Mouse (Mus musculus) naive thymus-derived CD4-positive, alpha-beta T cell, adult 2 months (primary cell): ENCODE measurements around the gene Mpped2.

ENCODE experiments used
- DNase-seq: peaks from one replicate; pipeline ENCODE4 v3.0.0-alpha.2; 2011; ENCODE audit warnings: low read depth

Mpped2 gene

GRCm38 (mm10) chr2:106855623-106856350, 162.7 kb downstream of the Mpped2 start:
- no peak for DNase-seq

DNA sequence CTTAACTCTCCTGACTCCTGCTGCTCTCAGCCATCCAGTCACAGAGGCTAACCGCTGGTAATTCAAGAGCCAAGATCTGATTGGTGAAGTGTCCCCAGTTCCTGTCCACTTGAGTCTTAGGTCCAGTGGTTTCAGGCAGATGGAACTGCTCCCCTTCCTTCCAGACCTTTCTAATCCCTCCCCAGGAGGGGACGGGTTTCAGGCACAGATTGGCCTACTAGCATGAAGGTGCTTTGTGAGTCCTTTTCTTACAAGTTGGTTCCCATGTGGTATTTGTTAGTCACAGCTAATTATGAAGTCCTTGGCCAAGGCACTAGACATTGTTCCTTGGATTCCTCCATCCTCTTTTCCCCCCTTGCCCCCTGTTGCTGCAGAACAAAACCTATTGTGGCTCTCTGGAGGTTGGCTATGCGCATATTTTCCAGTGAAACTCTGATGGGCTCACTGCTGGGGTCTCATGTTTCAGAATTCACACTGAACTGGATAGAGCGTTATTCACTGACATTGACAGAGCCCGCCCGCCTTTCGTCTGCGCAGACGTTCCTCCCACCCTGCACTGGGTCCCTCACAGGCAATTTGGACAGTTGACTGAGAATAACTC, 163.4 kb downstream of the Mpped2 start:
- no peak for DNase-seq

DNA sequence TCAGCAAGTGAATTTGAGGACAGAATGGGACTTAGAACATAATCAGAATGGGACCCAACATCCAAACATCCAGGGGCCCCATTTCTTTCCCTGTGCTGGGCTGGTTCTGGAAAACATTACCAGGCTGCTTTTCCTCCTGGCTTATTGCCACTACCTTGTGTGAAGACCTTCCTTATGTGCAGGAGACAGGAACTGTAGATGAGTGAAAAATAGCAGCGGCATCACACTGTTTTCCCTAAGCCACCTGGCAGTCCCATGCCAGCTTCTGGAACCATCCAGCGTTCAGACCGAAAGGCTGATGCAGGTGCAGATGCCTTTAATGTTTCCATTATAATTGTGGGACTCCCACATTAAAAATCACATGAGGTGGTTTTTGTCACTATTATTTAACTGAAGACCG, 164.2 kb downstream of the Mpped2 start:
- no peak for DNase-seq

DNA sequence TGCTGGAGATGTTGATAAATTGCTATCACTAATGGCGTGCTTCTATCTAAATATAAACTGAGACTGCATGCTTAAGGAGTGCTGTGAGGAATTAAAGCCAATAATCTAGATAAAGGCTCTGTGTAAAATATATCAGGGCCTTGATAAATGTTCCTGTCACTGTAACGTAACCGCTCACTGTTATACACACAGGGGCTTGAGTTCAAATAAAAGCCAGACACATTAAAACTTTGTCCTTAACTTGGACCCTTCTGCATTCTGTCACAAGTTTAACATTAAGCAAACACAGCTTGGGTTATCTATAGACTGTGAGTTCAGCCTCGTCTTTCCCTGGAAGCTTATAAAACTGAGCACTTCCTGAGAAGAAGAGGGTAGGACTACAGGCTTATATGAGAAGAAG, 164.6 kb downstream of the Mpped2 start:
- no peak for DNase-seq

- no peak for DNase-seq
These were observed 168.0 kb downstream of the Mpped2 start for GRCm38 (mm10) chr2:106860856-106861679.

DNA sequence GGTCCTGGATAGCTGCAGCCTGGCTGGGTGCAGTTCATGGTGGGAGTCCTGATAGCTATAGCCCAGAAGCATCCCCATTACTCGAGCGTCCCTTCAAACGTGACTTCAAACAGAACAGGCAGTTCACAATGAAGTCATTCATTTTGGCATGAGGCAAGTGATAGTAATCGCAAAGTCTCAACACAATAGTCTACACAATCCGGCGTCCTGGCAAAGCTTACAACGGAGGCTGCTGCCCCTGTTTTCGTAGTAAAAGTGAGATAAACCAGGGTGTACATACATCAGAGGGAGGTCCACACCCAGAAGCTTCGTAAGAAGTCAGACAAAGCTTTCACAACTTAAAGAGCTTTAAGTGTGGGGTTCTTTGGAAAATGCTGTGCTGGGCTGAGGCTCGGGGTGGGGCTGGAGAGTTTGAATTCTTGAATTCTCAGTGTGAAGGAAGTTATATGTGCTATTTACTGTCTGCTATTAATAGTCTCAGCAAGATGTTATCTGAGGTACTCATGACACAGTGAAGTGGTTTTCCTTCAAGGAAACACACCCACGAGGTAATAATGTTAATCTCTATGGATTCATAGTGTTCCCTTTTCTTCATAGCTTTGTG, 170.1 kb downstream of the Mpped2 start:
- no peak for DNase-seq

DNA sequence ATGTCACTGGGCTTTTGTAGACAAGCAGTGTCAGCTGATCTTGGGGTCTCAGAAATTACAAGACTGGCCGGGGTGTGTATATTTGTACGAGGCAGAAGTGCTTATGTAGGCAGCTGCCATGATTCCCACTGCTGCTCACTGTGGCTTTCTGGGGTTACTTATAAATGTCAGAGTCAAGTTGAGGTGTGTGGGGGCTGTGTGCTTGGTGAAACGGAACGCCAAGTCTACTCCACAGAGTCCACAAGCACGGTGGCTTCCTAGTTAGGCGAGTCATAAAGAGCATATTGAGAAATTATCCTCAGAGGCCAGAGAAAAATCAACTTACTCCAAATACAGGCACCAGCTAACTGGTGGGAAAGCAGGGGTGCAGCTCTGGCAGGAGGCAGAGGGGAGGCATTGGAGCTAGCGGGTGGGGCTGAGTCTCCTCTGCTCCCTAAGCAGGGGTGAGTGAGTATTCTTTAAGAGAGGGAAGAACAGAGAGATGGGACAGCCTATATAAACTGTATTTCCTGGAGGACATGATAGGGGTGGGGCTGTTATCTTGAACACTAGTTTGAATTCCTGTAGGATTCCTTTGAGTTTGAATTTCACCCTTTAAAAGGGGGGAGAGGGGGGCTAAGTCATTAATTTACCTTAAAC, 172.2 kb downstream of the Mpped2 start:
- DNase-seq = no peak

GRCm38 (mm10) chr2:106866303-106866702, 173.2 kb downstream of the Mpped2 start:
- no peak for DNase-seq

- no peak for DNase-seq
These were observed 177.8 kb downstream of the Mpped2 start for GRCm38 (mm10) chr2:106870886-106871285.

- DNase-seq = no peak
These were observed 180.1 kb downstream of the Mpped2 start for GRCm38 (mm10) chr2:106873166-106873565.

DNA sequence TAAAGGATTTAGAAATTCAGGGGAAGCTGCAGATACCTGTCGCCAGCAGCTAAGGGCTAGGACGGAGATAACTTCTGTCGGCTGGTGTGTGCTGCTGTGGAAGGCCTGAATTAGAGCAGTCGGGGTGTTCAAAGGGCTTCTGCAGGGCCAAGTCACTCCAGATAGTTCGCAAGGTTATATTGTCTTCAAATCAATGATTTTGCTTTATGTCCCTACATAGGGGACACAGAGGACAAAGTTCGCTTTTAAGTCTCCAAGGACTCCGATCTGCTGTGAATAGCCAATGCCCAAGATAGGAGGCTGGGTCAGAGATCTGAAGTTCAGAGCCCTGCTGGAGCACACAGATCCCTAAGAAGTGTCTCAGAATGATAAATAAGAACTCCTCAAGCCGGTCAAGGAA, 190.3 kb downstream of the Mpped2 start:
- no peak for DNase-seq

GRCm38 (mm10) chr2:106888174-106888573, 195.1 kb downstream of the Mpped2 start:
- no peak for DNase-seq

GRCm38 (mm10) chr2:106889297-106890000, 196.4 kb downstream of the Mpped2 start:
- no peak for DNase-seq

DNA sequence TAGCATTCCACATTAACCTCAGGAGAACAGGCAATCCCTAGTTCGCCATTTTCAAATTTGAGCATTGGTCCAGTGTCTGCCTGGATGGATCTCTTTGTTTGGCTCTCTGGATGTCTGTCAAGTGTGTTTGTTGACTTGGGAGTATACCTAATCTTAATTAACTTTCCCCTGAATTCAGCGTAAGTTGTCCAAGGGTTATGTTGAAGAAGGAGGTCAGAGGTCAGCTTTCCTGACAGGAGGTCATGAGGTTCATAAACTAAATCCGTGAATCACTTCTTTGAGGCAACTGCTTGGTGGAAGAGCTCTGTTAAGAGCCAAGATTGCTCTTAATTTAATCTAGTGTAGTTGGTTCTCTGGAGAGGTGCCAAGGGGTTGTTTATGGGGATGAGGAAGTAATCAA, 200.3 kb downstream of the Mpped2 start:
- no peak for DNase-seq

GRCm38 (mm10) chr2:106895326-106896023, 202.4 kb downstream of the Mpped2 start:
- no peak for DNase-seq

- DNase-seq = no peak
These were observed 202.9 kb downstream of the Mpped2 start for GRCm38 (mm10) chr2:106896024-106896384.

GRCm38 (mm10) chr2:106911951-106912480, 218.9 kb downstream of the Mpped2 start:
- no peak for DNase-seq
